In genomic region chr4:129584884-129585608, GRCm38 (mm10) we compare ENCODE assay signal across 8 mouse cellular contexts. TPM values are rescaled to one million over a fixed set of nuclear protein-coding genes. Genes with fewer than 3 reads are reported as not detected.
A peak's percentile ranks its signal among the peaks of the same experiment; 100 is the strongest.
DNase-seq lines count a peak whose midpoint lies in the region; ATAC-seq lines count a peak whose summit lies in the region.

No protein-coding gene starts in this region.

- H3K9ac ChIP-seq in hindbrain, embryonic 12.5 days = peak overlapping the region; percentile 41

- WGBS in hindbrain, embryonic 12.5 days = 3% methylated on average over 36 of the region's 36 CpGs

- H3K27me3 ChIP-seq in hindbrain, embryonic 12.5 days = no peaks in the 10 kb centered on the region

- peak; percentile 55 for DNase-seq in MN1 (ENCODE audit: low spot score)
- DNase-seq in cerebellum, adult 9-11 months = peak; percentile 68
- DNase-seq in frontal cortex, postnatal 10 days (ENCODE audit: low spot score in 2 of 2) = peak; percentile 69 to 73
- DNase-seq in layer of hippocampus, postnatal 14 days (ENCODE audit: low spot score in 2 of 2) = peak; percentile 86 to 89
- DNase-seq in lung, postnatal 14 days = peak; percentile 91
- peak; percentile 84 for DNase-seq in retina, embryonic 14.5 days (ENCODE audit: low spot score)
- peak; percentile 96 for DNase-seq in thymus, postnatal 4 days

- peak overlapping the region; percentile 59 for H3K4me2 ChIP-seq in hindbrain, embryonic 12.5 days (replicated peaks)

- no peaks in the 10 kb centered on the region for H3K36me3 ChIP-seq in hindbrain, embryonic 12.5 days

- 0 out of 2 replicates have a peak, but pooled peaks have one; percentile 22 for ATAC-seq in hindbrain, embryonic 12.5 days (ENCODE audit: low FRiP score)

- peaks cover 7% of the 10 kb centered on the region; the same call in 1 of the 2 replicates for H3K4me1 ChIP-seq in hindbrain, embryonic 12.5 days

- no peak overlapping the region for H3K27ac ChIP-seq in hindbrain, embryonic 12.5 days

- H3K9me3 ChIP-seq in hindbrain, embryonic 12.5 days (replicated peaks) = no peaks in the 10 kb centered on the region

- H3K4me3 ChIP-seq in hindbrain, embryonic 12.5 days = peak overlapping the region; percentile 37

RNA-seq across cellular contexts. Expression of gene Fam167b, which starts 6.7 kb away (rescaled TPM):
- polyA plus RNA-seq in hindbrain, embryonic 12.5 days (2016; fragmentation: Nextera tagmentation; extraction: Ambion mirVana) = 1.7 and 2.5 TPM in 2 replicates
- total RNA-seq in layer of hippocampus, postnatal 14 days (2021) = under 1 TPM in 1 of 2 experiments, not detected in 1; 0.37 TPM

RNA-seq across cellular contexts. Expression of gene Lck, which starts 11.6 kb away (rescaled TPM):
- 6.4 and 7.1 TPM in 2 replicates for polyA plus RNA-seq in hindbrain, embryonic 12.5 days (2016; fragmentation: Nextera tagmentation; extraction: Ambion mirVana)
- total RNA-seq in layer of hippocampus, postnatal 14 days (2021) = 1 to 10 TPM; 4.0 to 4.4 TPM

RNA-seq across cellular contexts. Expression of gene Eif3i, which starts 15.4 kb away (rescaled TPM):
- 187 and 204 TPM in 2 replicates for polyA plus RNA-seq in hindbrain, embryonic 12.5 days (2016; fragmentation: Nextera tagmentation; extraction: Ambion mirVana)
- 100 to 1,000 TPM; 121 to 128 TPM for total RNA-seq in layer of hippocampus, postnatal 14 days (2021)

RNA-seq across cellular contexts. Expression of gene Tmem234, which starts 15.4 kb away (rescaled TPM):
- polyA plus RNA-seq in hindbrain, embryonic 12.5 days (2016; fragmentation: Nextera tagmentation; extraction: Ambion mirVana) = 164 and 174 TPM in 2 replicates
- total RNA-seq in layer of hippocampus, postnatal 14 days (2021) = 10 to 100 TPM; 86.1 to 90.9 TPM

RNA-seq across cellular contexts. Expression of gene Dcdc2b, which starts 29.0 kb away (rescaled TPM):
- polyA plus RNA-seq in hindbrain, embryonic 12.5 days (2016; fragmentation: Nextera tagmentation; extraction: Ambion mirVana) = 2.4 and 3.1 TPM in 2 replicates
- total RNA-seq in layer of hippocampus, postnatal 14 days (2021) = 1 to 10 TPM; 3.4 to 4.4 TPM
